Mouse (Mus musculus): ENCODE results near the gene Fam187b. TPM values are rescaled to one million over a fixed set of nuclear protein-coding genes. Genes with fewer than 3 reads are reported as not detected.

Gene Fam187b
- polyA plus RNA-seq, 1 experiment from 2014 or later = 0.82 TPM

- Histone ChIP-seq H3K36me3 (replicated peaks) (no peaks in the 10 kb centered on the region), H3K4me3 (replicated peaks) (no peak overlapping the region), H3K27me3 (no peaks in the 10 kb centered on the region), H3K27ac (no peak overlapping the region), H3K4me2 (no peak overlapping the region), H3K4me1 (no peaks in the 10 kb centered on the region), H3K9me3 (no peaks in the 10 kb centered on the region), H3K9ac (no peak overlapping the region)
- ATAC-seq (ENCODE audit: low FRiP score) = no peak
- WGBS = 84% methylated on average over 9 of the region's 9 CpGs
Observed at GRCm38 (mm10) chr7:31033409-31034165, 60.0 kb downstream of the Fam187b start.

- Histone ChIP-seq H3K4me1 (no peaks in the 10 kb centered on the region), H3K27ac (no peak overlapping the region), H3K9ac (no peak overlapping the region), H3K9me3 (no peaks in the 10 kb centered on the region), H3K27me3 (no peaks in the 10 kb centered on the region), H3K4me3 (replicated peaks) (no peak overlapping the region), H3K36me3 (replicated peaks) (no peaks in the 10 kb centered on the region), H3K4me2 (no peak overlapping the region)
- no peak for ATAC-seq (ENCODE audit: low FRiP score)
- 62% methylated on average over 11 of the region's 11 CpGs for WGBS
Observed at GRCm38 (mm10) chr7:31034789-31035188, 61.2 kb downstream of the Fam187b start.

- Histone ChIP-seq H3K27ac (no peak overlapping the region), H3K36me3 (replicated peaks) (no peaks in the 10 kb centered on the region), H3K4me3 (replicated peaks) (no peak overlapping the region), H3K9ac (no peak overlapping the region), H3K27me3 (peaks cover 2% of the 10 kb centered on the region; the same call in 1 of the 2 replicates), H3K4me1 (no peaks in the 10 kb centered on the region), H3K9me3 (no peaks in the 10 kb centered on the region), H3K4me2 (no peak overlapping the region)
- 84% methylated on average over 11 of the region's 11 CpGs for WGBS
- ATAC-seq (ENCODE audit: low FRiP score) = no peak
Observed at GRCm38 (mm10) chr7:31035291-31035690, 61.7 kb downstream of the Fam187b start.

GRCm38 (mm10) chr7:31036917-31037316, 63.3 kb downstream of the Fam187b start:
- H3K4me1 ChIP-seq = no peaks in the 10 kb centered on the region
- H3K27ac ChIP-seq = no peak overlapping the region
- H3K27me3 ChIP-seq = peaks cover 19% of the 10 kb centered on the region
- ATAC-seq (ENCODE audit: low FRiP score) = no peak
- 83% methylated on average over 7 of the region's 7 CpGs for WGBS
- H3K36me3 ChIP-seq (replicated peaks) = no peaks in the 10 kb centered on the region
- no peak overlapping the region for H3K9ac ChIP-seq
- no peak overlapping the region for H3K4me2 ChIP-seq
- H3K4me3 ChIP-seq (replicated peaks) = no peak overlapping the region
- H3K9me3 ChIP-seq = no peaks in the 10 kb centered on the region

- ATAC-seq (ENCODE audit: low FRiP score) = no peak
- Histone ChIP-seq H3K4me2 (no peak overlapping the region), H3K9me3 (no peaks in the 10 kb centered on the region), H3K9ac (no peak overlapping the region), H3K36me3 (replicated peaks) (no peaks in the 10 kb centered on the region), H3K4me1 (peaks cover 6% of the 10 kb centered on the region), H3K27me3 (peaks cover 26% of the 10 kb centered on the region), H3K4me3 (replicated peaks) (no peak overlapping the region), H3K27ac (no peak overlapping the region)
- WGBS = 56% methylated on average over 2 of the region's 2 CpGs
Observed at GRCm38 (mm10) chr7:31037675-31038074, 64.1 kb downstream of the Fam187b start.

- Histone ChIP-seq H3K4me1 (peaks cover 6% of the 10 kb centered on the region), H3K36me3 (replicated peaks) (no peaks in the 10 kb centered on the region), H3K9me3 (no peaks in the 10 kb centered on the region), H3K27ac (no peak overlapping the region), H3K4me2 (no peak overlapping the region), H3K4me3 (replicated peaks) (no peak overlapping the region), H3K9ac (no peak overlapping the region), H3K27me3 (peaks cover 39% of the 10 kb centered on the region)
- ATAC-seq (ENCODE audit: low FRiP score) = no peak
- whole genome bisulfite sequencing = 85% methylated on average over 4 of the region's 4 CpGs
Observed at GRCm38 (mm10) chr7:31039011-31039410, 65.4 kb downstream of the Fam187b start.

Other genes starting within 250 kb of the Fam187b start
- 135 and 144 TPM in 2 replicates for gene Tmem147, start 244.2 kb upstream of the Fam187b start, polyA plus RNA-seq (2016; fragmentation: Nextera tagmentation; extraction: Ambion mirVana)
- 0.49 and 0.69 TPM in 2 replicates for gene Gapdhs, start 230.1 kb upstream of the Fam187b start, polyA plus RNA-seq (2016; fragmentation: Nextera tagmentation; extraction: Ambion mirVana)
- gene Sbsn, start 222.3 kb upstream of the Fam187b start, polyA plus RNA-seq (2016; fragmentation: Nextera tagmentation; extraction: Ambion mirVana) = 1.5 and 2.0 TPM in 2 replicates
- gene Dmkn, start 210.0 kb upstream of the Fam187b start, polyA plus RNA-seq (2016; fragmentation: Nextera tagmentation; extraction: Ambion mirVana) = not detected in 2 replicates
- gene Krtdap, start 185.9 kb upstream of the Fam187b start, polyA plus RNA-seq (2016; fragmentation: Nextera tagmentation; extraction: Ambion mirVana) = not detected in 2 replicates
- not detected in 2 replicates for gene Ffar2, start 150.0 kb upstream of the Fam187b start, polyA plus RNA-seq (2016; fragmentation: Nextera tagmentation; extraction: Ambion mirVana)
- not detected in 2 replicates for gene Ffar3, start 117.6 kb upstream of the Fam187b start, polyA plus RNA-seq (2016; fragmentation: Nextera tagmentation; extraction: Ambion mirVana)
- gene Ffar1, start 112.2 kb upstream of the Fam187b start, polyA plus RNA-seq (2016; fragmentation: Nextera tagmentation; extraction: Ambion mirVana) = not detected in 2 replicates
- gene Cd22, start 93.4 kb upstream of the Fam187b start, polyA plus RNA-seq (2016; fragmentation: Nextera tagmentation; extraction: Ambion mirVana) = not detected in 2 replicates
- 0.13 and 0.34 TPM in 2 replicates for gene Mag, start 58.9 kb upstream of the Fam187b start, polyA plus RNA-seq (2016; fragmentation: Nextera tagmentation; extraction: Ambion mirVana)
- gene Hamp2, start 49.1 kb upstream of the Fam187b start, polyA plus RNA-seq (2016; fragmentation: Nextera tagmentation; extraction: Ambion mirVana) = not detected in 2 replicates
- gene Hamp, start 29.8 kb upstream of the Fam187b start, polyA plus RNA-seq (2016; fragmentation: Nextera tagmentation; extraction: Ambion mirVana) = not detected in 2 replicates
- 26.4 and 27.3 TPM in 2 replicates for gene Usf2, start 17.0 kb upstream of the Fam187b start, polyA plus RNA-seq (2016; fragmentation: Nextera tagmentation; extraction: Ambion mirVana)
- gene Lsr, start 326 bp upstream of the Fam187b start, polyA plus RNA-seq (2016; fragmentation: Nextera tagmentation; extraction: Ambion mirVana) = 24.1 and 26.4 TPM in 2 replicates
- 7.6 and 9.2 TPM in 2 replicates for gene Fxyd5, start 68.7 kb downstream of the Fam187b start, polyA plus RNA-seq (2016; fragmentation: Nextera tagmentation; extraction: Ambion mirVana)
- 10.5 and 14.3 TPM in 2 replicates for gene Fxyd7, start 77.7 kb downstream of the Fam187b start, polyA plus RNA-seq (2016; fragmentation: Nextera tagmentation; extraction: Ambion mirVana)
- gene Fxyd1, start 83.4 kb downstream of the Fam187b start, polyA plus RNA-seq (2016; fragmentation: Nextera tagmentation; extraction: Ambion mirVana) = 4.0 and 6.5 TPM in 2 replicates
- gene Lgi4, start 85.6 kb downstream of the Fam187b start, polyA plus RNA-seq (2016; fragmentation: Nextera tagmentation; extraction: Ambion mirVana) = 0.29 and 0.37 TPM in 2 replicates
- gene Fxyd3, start 102.9 kb downstream of the Fam187b start, polyA plus RNA-seq (2016; fragmentation: Nextera tagmentation; extraction: Ambion mirVana) = 1.1 and 1.3 TPM in 2 replicates
- 0.49 and 0.67 TPM in 2 replicates for gene Hpn, start 141.5 kb downstream of the Fam187b start, polyA plus RNA-seq (2016; fragmentation: Nextera tagmentation; extraction: Ambion mirVana)
- gene Scn1b, start 153.2 kb downstream of the Fam187b start, polyA plus RNA-seq (2016; fragmentation: Nextera tagmentation; extraction: Ambion mirVana) = 1.1 and 1.3 TPM in 2 replicates
- 155 and 174 TPM in 2 replicates for gene Gramd1a, start 182.1 kb downstream of the Fam187b start, polyA plus RNA-seq (2016; fragmentation: Nextera tagmentation; extraction: Ambion mirVana)